Mouse (Mus musculus) olfactory bulb, adult 2 months (tissue): ENCODE measurements around the gene Chat.

Source experiments
- CTCF ChIP-seq: fragments of 200-500 bp; IDR thresholded peaks from 2 replicates; pipeline ENCODE4 v1.5.1; 2012; ENCODE audit warnings: low read depth, mild to moderate bottlenecking, low read length, moderate library complexity; ENCODE audit not compliant: insufficient read depth
- POLR2A ChIP-seq: fragments of 200-500 bp; IDR thresholded peaks from 2 replicates; pipeline ENCODE4 v1.6.1; 2012; ENCODE audit warnings: mild to moderate bottlenecking, low read depth, low read length, moderate library complexity; ENCODE audit not compliant: insufficient read depth

DNA sequence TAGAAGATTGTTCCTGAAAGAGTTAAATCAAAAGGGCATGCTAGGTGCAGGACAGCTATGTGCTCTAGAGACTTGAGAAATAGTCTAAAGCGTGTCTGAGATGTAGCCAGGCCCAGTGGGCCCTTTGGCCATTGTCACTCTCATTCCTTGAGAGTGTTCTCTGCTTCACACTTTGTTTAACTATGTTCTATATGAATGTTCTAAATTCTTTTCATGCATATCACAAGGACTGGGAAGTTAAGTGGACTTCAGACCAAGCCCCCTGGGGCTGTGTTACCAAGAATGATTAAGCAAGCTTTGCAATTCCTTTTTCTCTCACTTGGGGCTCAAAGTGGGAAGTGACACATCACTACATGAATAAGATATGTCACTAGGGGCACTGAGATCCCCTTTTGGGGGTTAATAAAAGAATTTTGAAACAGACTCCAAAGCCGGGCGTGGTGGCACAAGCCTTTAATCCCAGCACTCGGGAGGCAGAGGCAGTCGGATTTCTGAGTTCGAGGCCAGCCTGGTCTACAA, 43.7 kb upstream of the Chat start:
- TF ChIP-seq CTCF (no peak), POLR2A (no peak)
